Mouse (Mus musculus) embryo, embryonic 11.5 days (tissue): ENCODE data around the gene Gprc5c.

Experiments used
- DNase-seq: peaks from one replicate; pipeline ENCODE4 v3.0.0-alpha.2; 2012; ENCODE audit warnings: low read depth, low spot score

The Gprc5c gene

DNA sequence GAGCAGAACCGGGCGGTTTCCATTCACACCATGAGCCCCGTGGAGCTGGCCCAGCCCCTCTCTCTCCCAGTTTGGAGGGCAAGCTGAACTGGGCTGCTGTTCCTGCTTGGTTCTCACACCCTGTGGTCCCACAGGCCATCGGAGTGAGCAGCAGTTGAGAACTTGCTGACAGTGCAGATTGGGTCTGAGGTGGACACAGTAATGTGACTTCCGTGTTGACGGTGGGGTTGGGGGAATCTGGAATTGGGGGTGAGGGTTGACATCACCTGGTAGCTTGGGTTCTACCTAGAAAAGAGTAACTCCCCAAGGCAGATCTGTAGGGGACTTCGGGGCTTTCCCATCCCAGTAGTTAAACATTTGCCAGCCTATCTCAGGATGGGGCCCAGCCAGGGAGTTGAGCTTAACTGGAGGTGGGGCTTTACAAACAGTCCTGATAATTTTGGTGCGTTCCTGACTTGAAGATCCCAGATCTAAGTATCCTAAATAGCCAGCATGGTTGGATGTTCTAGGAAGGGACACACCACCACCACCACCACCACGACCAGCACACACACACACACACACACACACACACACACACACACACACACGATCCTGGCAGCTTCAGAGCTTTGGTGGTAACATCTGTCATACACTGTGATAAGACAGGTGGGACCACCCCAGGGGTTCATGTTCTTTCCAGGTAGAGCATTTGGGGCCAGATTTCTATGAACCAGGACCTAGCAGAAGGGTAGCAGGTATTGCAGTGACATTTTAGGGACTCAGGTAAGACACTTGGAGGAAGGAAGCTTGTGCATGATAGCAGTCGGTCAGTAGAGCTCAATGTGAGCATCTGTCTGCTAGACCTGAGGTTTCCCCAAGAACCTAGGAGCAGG lies 16.6 kb downstream of the Gprc5c start:
- DNase-seq: no peak

- no peak for DNase-seq
Observed at GRCm38 (mm10) chr11:114868280-114868679, 17.3 kb downstream of the Gprc5c start.

DNA sequence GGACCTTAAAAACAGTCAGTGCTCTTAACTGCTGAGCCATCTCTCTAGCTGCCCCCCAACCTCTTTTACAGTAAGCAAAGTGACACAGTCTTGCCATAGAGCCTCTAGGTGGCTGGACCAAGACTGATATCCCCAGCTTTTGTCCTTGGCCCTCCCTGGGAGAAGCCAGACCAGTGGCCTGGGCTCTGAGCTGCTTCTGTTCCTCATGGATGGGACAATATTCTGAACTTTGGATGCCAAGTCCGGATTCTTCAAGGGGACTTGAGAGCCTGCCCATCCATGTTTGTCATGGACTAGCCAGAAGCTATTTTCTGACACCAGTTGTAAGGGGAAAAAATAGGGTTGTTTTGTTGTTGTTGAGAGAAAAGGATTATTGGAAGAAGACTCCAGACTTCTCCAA lies 18.8 kb downstream of the Gprc5c start:
- no peak for DNase-seq

DNA sequence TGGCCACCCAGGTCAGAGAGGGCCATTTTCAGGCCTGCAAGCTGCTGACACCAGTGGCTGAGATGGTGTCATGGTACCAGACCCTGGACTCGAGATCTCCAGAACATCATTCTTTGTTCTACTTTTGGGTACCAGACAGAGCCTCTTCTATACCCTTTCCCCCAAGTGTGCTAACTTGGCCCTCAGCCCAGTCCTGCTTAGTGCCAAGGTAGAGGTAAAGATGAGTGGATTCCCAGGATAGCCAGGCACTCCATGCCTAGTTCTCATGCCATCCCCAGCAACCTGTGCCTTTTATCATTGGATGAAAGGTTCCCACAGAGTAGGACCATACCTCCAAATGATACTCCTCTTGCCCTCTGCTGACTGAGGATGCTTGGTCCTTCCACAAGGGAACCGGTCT lies 20.6 kb downstream of the Gprc5c start:
- DNase-seq: no peak

- no peak for DNase-seq
Observed at GRCm38 (mm10) chr11:114873022-114873817, 22.3 kb downstream of the Gprc5c start.

- no peak for DNase-seq
Observed at GRCm38 (mm10) chr11:114874226-114875145, 23.5 kb downstream of the Gprc5c start.

DNA sequence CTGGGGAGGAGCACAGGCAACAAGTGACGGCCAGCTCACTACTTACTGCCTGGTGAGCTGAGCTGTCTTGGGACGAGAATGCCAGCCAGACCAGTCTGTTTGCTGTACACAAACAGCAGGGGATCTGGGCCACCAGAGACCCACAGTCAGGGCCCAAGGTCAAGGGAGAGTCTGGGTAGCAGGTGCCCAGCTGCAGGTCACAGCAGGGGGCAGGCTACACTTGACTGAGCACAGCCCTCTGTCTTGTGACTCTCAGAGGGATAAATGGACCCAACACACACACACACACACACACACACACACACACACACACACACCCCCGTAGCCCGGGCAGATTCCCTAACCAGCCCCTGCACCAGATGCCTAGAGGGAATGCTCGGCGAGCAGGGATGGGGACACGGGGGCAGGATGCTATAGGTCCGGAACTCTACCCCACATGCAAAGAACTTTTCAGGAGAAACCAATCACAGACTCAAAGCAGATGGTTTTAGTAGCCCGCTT lies 24.4 kb downstream of the Gprc5c start:
- no peak for DNase-seq

DNA sequence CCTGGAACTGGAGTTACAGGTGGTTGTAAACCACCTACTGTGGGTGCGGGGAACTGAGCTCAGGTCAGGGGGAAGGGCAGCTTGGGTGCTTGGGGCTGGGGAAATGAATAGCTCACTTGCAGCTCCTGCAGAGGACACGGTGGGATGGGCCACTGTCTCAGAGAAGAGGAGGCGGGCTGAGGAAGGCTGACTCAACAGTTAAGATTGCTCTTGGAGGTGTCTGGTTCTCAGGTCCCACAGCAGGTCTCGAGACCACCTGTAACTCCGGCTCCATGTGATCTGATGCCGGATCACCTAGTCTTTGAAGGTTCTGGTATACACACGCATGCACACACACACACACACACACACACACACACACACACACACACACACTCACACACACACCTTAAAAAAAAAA lies 25.2 kb downstream of the Gprc5c start:
- no peak for DNase-seq

DNA sequence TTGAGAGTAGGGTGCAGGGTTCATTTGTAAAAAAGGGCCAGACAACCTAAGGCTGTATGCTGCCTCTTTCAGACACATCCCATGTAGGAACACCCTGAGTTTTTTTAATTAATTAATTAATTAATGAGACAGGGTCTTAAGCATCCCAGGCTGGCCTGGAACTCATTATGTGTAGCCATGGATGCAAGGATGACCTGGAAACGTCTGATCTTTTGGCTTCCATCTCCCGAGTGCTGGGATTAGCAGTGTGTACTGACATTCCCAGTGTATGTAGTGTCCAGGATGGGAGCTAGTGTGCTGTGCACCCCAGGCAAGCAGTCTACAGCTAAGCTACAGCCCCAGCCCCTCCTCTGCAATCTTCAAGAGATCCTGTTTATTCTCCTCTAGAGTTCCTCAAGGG lies 25.7 kb downstream of the Gprc5c start:
- no peak for DNase-seq

- DNase-seq: no peak
Observed at GRCm38 (mm10) chr11:114877145-114877544, 26.2 kb downstream of the Gprc5c start.

DNA sequence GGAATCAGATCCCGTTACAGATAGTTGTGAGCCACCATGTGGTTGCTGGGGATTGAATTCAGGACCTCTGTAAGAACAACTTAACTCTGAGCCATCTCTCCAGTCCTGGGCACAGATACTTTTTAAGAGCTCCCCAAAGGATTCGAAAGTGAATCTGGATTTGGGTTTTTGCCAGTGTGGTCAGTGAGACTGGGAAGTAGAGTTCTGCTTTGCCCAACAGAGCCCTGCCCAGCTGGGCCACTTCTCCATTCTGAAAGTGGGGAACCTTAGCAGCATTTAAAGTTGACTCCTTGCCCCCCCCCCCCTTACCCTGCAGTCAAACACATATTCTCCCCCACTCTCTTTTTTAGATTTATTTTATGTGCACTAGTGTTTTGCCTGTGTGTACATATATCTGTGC lies 28.7 kb downstream of the Gprc5c start:
- no peak for DNase-seq

GRCm38 (mm10) chr11:114880185-114880584 lies 29.2 kb downstream of the Gprc5c start:
- no peak for DNase-seq

DNA sequence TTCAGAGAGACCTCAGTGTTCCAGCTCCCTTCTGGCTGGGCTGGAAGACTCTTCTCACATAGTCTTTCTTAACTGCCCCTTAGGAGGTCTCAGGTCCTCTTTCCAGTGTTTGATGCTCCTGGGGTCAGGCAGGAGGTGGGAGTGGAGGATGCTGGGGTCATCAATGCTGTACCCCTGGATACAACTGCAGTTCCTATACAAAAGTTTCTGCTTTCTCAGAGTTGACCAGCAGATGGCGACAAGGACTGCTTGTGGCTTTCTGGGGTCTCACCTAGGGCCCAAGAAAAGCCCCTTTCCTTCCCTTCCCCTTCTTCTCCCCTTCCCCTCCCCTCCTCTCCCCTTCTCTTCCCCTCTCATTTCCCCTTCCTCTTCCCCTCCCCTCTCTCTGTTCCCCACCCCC lies 29.6 kb downstream of the Gprc5c start:
- peak; percentile 31 for DNase-seq

- no peak for DNase-seq
Observed at GRCm38 (mm10) chr11:114883251-114883789, 32.4 kb downstream of the Gprc5c start.

DNA sequence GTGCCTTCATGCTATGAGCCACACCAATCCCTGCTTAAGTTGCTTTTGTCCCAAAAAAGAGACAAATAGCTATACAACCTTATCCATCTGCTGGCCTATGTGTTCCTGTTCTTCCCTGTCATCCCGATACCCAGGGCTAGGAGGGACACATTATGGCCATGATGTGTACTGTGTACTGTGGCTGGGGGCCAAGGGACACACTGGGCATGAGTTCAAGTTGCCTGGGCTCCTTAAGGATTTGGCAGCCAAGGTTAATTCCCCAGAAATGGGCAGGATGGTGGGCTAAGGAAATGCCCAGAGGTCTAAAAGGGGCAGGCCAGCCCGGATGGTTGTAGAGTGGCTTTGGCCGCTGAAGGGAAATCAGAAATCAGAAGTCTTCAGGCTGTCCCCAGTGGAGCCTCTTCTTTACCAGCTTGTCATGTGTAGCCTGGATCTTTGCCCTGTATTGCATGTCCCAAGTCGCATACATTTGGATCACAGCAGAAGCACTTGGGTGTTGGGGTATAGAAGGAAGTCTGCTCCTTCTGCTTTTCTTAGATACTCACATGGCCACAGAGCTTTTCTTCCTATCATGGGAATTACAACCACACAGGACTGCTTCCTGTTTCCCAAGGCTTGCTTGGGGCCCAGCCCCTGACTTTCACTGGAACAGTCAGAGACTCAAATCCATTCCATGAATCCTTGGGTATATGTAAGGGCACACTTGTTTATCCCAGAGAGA lies 33.6 kb downstream of the Gprc5c start:
- no peak for DNase-seq

- DNase-seq: no peak
Observed at GRCm38 (mm10) chr11:114889991-114890518, 39.1 kb downstream of the Gprc5c start, which contains the start of gene Cd300a. Gene Cd300a, plus strand, starts transcription at chr11:114890041.

DNA sequence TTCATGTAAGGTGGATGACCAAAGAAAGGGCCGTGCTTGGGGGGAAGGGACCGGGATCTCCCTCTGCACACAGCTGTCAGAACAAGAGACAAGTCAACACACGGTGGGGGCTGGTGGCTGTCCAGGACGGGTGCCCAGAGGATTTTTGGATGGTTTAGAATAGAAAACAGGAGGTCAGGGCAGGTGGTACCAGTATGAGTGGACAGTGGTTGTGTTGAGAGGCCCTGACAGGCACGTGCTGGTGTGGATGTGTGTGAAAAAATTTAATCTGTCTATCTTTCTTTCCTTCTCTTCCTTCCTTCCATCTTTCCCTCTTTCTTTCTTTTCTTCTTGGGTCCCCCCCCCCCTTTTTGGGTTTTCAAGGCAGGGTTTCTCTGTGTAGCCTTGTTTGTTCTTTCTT lies 39.6 kb downstream of the Gprc5c start:
- DNase-seq: no peak

DNA sequence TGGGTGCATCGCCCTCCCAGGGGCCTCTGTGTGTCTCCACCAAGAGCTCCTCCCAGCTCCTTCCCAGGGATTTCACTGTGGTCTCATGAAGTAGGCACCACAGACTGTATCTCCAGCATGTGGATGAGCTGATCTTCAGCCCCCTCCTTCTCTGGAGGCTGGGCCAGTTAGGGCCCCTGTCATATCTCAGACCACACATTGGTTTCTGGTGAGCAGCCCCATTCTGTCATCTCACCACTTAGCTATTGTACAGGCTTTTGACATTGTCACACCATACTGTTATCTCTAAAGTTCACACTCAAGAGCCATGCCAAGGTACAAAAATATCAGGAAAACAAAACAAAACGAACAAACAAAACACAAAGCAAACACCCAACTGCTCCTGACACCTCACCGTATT lies 45.1 kb downstream of the Gprc5c start:
- DNase-seq: no peak

GRCm38 (mm10) chr11:114898026-114898425 lies 47.1 kb downstream of the Gprc5c start:
- DNase-seq: no peak

- no peak for DNase-seq
Observed at GRCm38 (mm10) chr11:114903224-114903623, 52.3 kb downstream of the Gprc5c start.
